Mouse (Mus musculus) heart, postnatal 4 days (tissue): ENCODE data around the gene Gjd3. TPM values are rescaled to one million over a fixed set of nuclear protein-coding genes. Genes with fewer than 3 reads are reported as not detected.
A peak's percentile ranks its signal among the peaks of the same experiment; 100 is the strongest.
"Not testable (repeated sequence)": the region's sequence is repeated elsewhere in the genome, so short reads cannot be mapped to it uniquely, and the experiment has no call there.

Experiments
- DNase-seq: peaks from one replicate; pipeline ENCODE4 v3.0.0; 2021
- total RNA-seq, 2 experiments: library from RNA; stranded (reverse); gene quantifications; 2 replicates each; pipeline ENCODE4 v1.2.3; 2021

The Gjd3 gene
- 1 to 10 TPM; 2.0 to 2.5 TPM for total RNA-seq

- DNase-seq = no peak
Measured at GRCm38 (mm10) chr11:98982773-98983133, at the start of gene Gjd3. Gjd3 (minus strand) TSS chr11:98983016.

GRCm38 (mm10) chr11:99026899-99027440 lies 44.2 kb upstream of the Gjd3 start:
- DNase-seq = no peak

GRCm38 (mm10) chr11:99025878-99026277 lies 43.1 kb upstream of the Gjd3 start:
- DNase-seq = no peak

GRCm38 (mm10) chr11:99024468-99025134 lies 41.8 kb upstream of the Gjd3 start:
- DNase-seq = no peak

- DNase-seq = peak; percentile 96
Measured at GRCm38 (mm10) chr11:99023500-99024467, 41.0 kb upstream of the Gjd3 start, which contains the start of gene Top2a. Top2a (minus strand) TSS chr11:99024189.

GRCm38 (mm10) chr11:99023094-99023493 lies 40.3 kb upstream of the Gjd3 start:
- no peak for DNase-seq

GRCm38 (mm10) chr11:99022384-99022933 lies 39.6 kb upstream of the Gjd3 start:
- no peak for DNase-seq

GRCm38 (mm10) chr11:99019844-99020243 lies 37.0 kb upstream of the Gjd3 start:
- no peak for DNase-seq

GRCm38 (mm10) chr11:99013856-99014255 lies 31.0 kb upstream of the Gjd3 start:
- no peak for DNase-seq

GRCm38 (mm10) chr11:99010706-99011105 lies 27.9 kb upstream of the Gjd3 start:
- no peak for DNase-seq

- DNase-seq = no peak
Measured at GRCm38 (mm10) chr11:99010124-99010523, 27.3 kb upstream of the Gjd3 start.

- no peak for DNase-seq
Measured at GRCm38 (mm10) chr11:99006788-99007187, 24.0 kb upstream of the Gjd3 start.

GRCm38 (mm10) chr11:98999243-98999642 lies 16.4 kb upstream of the Gjd3 start:
- DNase-seq = no peak

- no peak for DNase-seq
Measured at GRCm38 (mm10) chr11:98998776-98999175, 16.0 kb upstream of the Gjd3 start.

GRCm38 (mm10) chr11:98997659-98998058 lies 14.8 kb upstream of the Gjd3 start:
- DNase-seq = no peak

- DNase-seq = no peak
Measured at GRCm38 (mm10) chr11:98995987-98996386, 13.2 kb upstream of the Gjd3 start.

- DNase-seq = no peak
Measured at GRCm38 (mm10) chr11:98990866-98991265, 8.1 kb upstream of the Gjd3 start.

- not testable (repeated sequence) for DNase-seq
Measured at GRCm38 (mm10) chr11:98988260-98988659, 5.4 kb upstream of the Gjd3 start.

GRCm38 (mm10) chr11:98985542-98985941 lies 2.7 kb upstream of the Gjd3 start:
- peak; percentile 78 for DNase-seq

- no peak for DNase-seq
Measured at GRCm38 (mm10) chr11:98983551-98983950, 735 bp upstream of the Gjd3 start.

- peak; percentile 75 for DNase-seq
Measured at GRCm38 (mm10) chr11:98981997-98982772, 631 bp downstream of the Gjd3 start.
